Mouse (Mus musculus): ENCODE data around the gene Caln1.

GRCm38 (mm10) chr5:130895991-130896390 lies 526.7 kb downstream of the Caln1 start:
- no peak for TF ChIP-seq POLR2A (IDR thresholded peaks at IDR 0.05; ENCODE audit: borderline replicate concordance, extremely low read depth, low read depth, low read length)
- TF ChIP-seq CTCF (IDR thresholded peaks at IDR 0.05; ENCODE audit: insufficient read depth, low read length): no peak

Measured in lung, adult 2 months (tissue).